Mouse (Mus musculus): Measurements from ENCODE around the gene Gpr155. TPM values are rescaled to one million over a fixed set of nuclear protein-coding genes. Genes with fewer than 3 reads are reported as not detected.

Gene Gpr155
- 30.5 TPM for polyA plus RNA-seq (2017; shearing (Covaris generic))

GRCm38 (mm10) chr2:73386356-73387046 lies at the start of gene Gpr155:
TSS of gene Gpr155 (minus strand) at chr2:73386572.

GRCm38 (mm10) chr2:73312152-73313116 lies 73.9 kb downstream of the Gpr155 start, which contains the start of the genes Scrn3 and Cir1:
TSS of gene Scrn3 (plus strand) at chr2:73312601.
TSS of gene Cir1 (minus strand) at chr2:73312701.

Other genes with a start within 250 kb of the Gpr155 start
- gene Ola1, start 167.6 kb downstream of the Gpr155 start, polyA plus RNA-seq (2017; shearing (Covaris generic)): 76.3 TPM
- not detected for gene Sp9, start 114.6 kb downstream of the Gpr155 start, polyA plus RNA-seq (2017; shearing (Covaris generic))
- gene Scrn3, start 74.0 kb downstream of the Gpr155 start, polyA plus RNA-seq (2017; shearing (Covaris generic)): 13.2 TPM
- 33.4 TPM for gene Cir1, start 73.9 kb downstream of the Gpr155 start, polyA plus RNA-seq (2017; shearing (Covaris generic))
- 153 TPM for gene Wipf1, start 143.2 kb upstream of the Gpr155 start, polyA plus RNA-seq (2017; shearing (Covaris generic))
- gene Chrna1, start 193.8 kb upstream of the Gpr155 start, polyA plus RNA-seq (2017; shearing (Covaris generic)): not detected